Mouse (Mus musculus) T-helper 2 cell (primary cell): ENCODE results near the gene Rhoj.
"Not testable (repeated sequence)": the region's sequence is repeated elsewhere in the genome, so short reads cannot be mapped to it uniquely, and the experiment has no call there.

Experiments
- in situ Hi-C: fragments of 300-600 bp; cut with MboI, MseI; formaldehyde crosslinking; loops from one replicate; pipeline ENCODE4 v1.15.1; 2025; ENCODE audit warnings: high pct_unique_total_duplicates

The Rhoj gene

GRCm38 (mm10) chr12:75349537-75349936 lies 41.4 kb downstream of the Rhoj start:
- in situ Hi-C loops: not testable (repeated sequence)

- in situ Hi-C loops: no loop called here
Measured at GRCm38 (mm10) chr12:75350750-75351149, 42.6 kb downstream of the Rhoj start.

GRCm38 (mm10) chr12:75351846-75352245 lies 43.7 kb downstream of the Rhoj start:
- in situ Hi-C loops: no loop called here

- in situ Hi-C loops: no loop called here
Measured at GRCm38 (mm10) chr12:75352410-75352809, 44.3 kb downstream of the Rhoj start.

- in situ Hi-C loops: no loop called here
Measured at GRCm38 (mm10) chr12:75354354-75354753, 46.2 kb downstream of the Rhoj start.

GRCm38 (mm10) chr12:75357781-75358180 lies 49.7 kb downstream of the Rhoj start:
- in situ Hi-C loops: no loop called here

GRCm38 (mm10) chr12:75358714-75359113 lies 50.6 kb downstream of the Rhoj start:
- in situ Hi-C loops: no loop called here

GRCm38 (mm10) chr12:75359500-75359899 lies 51.4 kb downstream of the Rhoj start:
- in situ Hi-C loops: no loop called here

- in situ Hi-C loops: no loop called here
Measured at GRCm38 (mm10) chr12:75359921-75360482, 51.9 kb downstream of the Rhoj start.

- in situ Hi-C loops: no loop called here
Measured at GRCm38 (mm10) chr12:75362456-75362855, 54.3 kb downstream of the Rhoj start.

GRCm38 (mm10) chr12:75364416-75364815 lies 56.3 kb downstream of the Rhoj start:
- in situ Hi-C loops: no loop called here

- in situ Hi-C loops: no loop called here
Measured at GRCm38 (mm10) chr12:75365621-75366124, 57.6 kb downstream of the Rhoj start.

- in situ Hi-C loops: no loop called here
Measured at GRCm38 (mm10) chr12:75367371-75367770, 59.2 kb downstream of the Rhoj start.

- in situ Hi-C loops: no loop called here
Measured at GRCm38 (mm10) chr12:75368527-75368926, 60.4 kb downstream of the Rhoj start.

GRCm38 (mm10) chr12:75369418-75369851 lies 61.3 kb downstream of the Rhoj start:
- in situ Hi-C loops: no loop called here

GRCm38 (mm10) chr12:75374437-75374836 lies 66.3 kb downstream of the Rhoj start:
- in situ Hi-C loops: no loop called here

GRCm38 (mm10) chr12:75375060-75375459 lies 66.9 kb downstream of the Rhoj start:
- in situ Hi-C loops: loop anchor here (25.0 kb wide), 1 partner anchor 213 kb away; no protein-coding TSS in a partner anchor

- in situ Hi-C loops: loop anchor here (25.0 kb wide), 1 partner anchor 214 kb away; no protein-coding TSS in a partner anchor
Measured at GRCm38 (mm10) chr12:75376126-75376525, 68.0 kb downstream of the Rhoj start.

- in situ Hi-C loops: loop anchor here (25.0 kb wide), 1 partner anchor 224 kb away; no protein-coding TSS in a partner anchor
Measured at GRCm38 (mm10) chr12:75386731-75387130, 78.6 kb downstream of the Rhoj start.

GRCm38 (mm10) chr12:75387156-75387555 lies 79.0 kb downstream of the Rhoj start:
- in situ Hi-C loops: loop anchor here (25.0 kb wide), 1 partner anchor 225 kb away; no protein-coding TSS in a partner anchor

- in situ Hi-C loops: loop anchor here (25.0 kb wide), 1 partner anchor 226 kb away; no protein-coding TSS in a partner anchor
Measured at GRCm38 (mm10) chr12:75387846-75388245, 79.7 kb downstream of the Rhoj start.

- in situ Hi-C loops: loop anchor here (25.0 kb wide), 1 partner anchor 226 kb away; no protein-coding TSS in a partner anchor
Measured at GRCm38 (mm10) chr12:75388521-75388920, 80.4 kb downstream of the Rhoj start.
